Mouse (Mus musculus) ES-Bruce4 (cell line): Measurements from ENCODE around the gene Eci3. TPM values are rescaled to one million over a fixed set of nuclear protein-coding genes. Genes with fewer than 3 reads are reported as not detected.
"Not testable (repeated sequence)": the region's sequence is repeated elsewhere in the genome, so short reads cannot be mapped to it uniquely, and the experiment has no call there.

Experiments
- H3K27ac ChIP-seq: 2 replicates; pipeline ENCODE4 v1.5.1; 2012; ENCODE audit warnings: low read length, inconsistent platforms; ENCODE audit not compliant: insufficient read depth
- H3K27me3 ChIP-seq: 2 replicates; pipeline ENCODE4 v1.6.1; 2012; ENCODE audit warnings: mild to moderate bottlenecking, low read length, inconsistent platforms; ENCODE audit not compliant: control insufficient read depth, poor library complexity, insufficient read depth, severe bottlenecking
- H3K36me3 ChIP-seq: 2 replicates; pipeline ENCODE4 v1.6.1; 2012; ENCODE audit warnings: inconsistent platforms, mild to moderate bottlenecking, low read length, moderate library complexity; ENCODE audit not compliant: control insufficient read depth, poor library complexity, insufficient read depth, severe bottlenecking
- H3K4me1 ChIP-seq: one replicate; pipeline ENCODE4 v1.8.1; 2011; ENCODE audit warnings: low read length; ENCODE audit not compliant: control insufficient read depth, insufficient read depth
- H3K4me3 ChIP-seq: 2 replicates; pipeline ENCODE4 v1.5.1; 2011; ENCODE audit warnings: low read depth, mild to moderate bottlenecking, low read length
- H3K9ac ChIP-seq: 2 replicates; pipeline ENCODE4 v1.6.1; 2012; ENCODE audit warnings: low read depth, mild to moderate bottlenecking, inconsistent platforms; ENCODE audit not compliant: poor library complexity, severe bottlenecking
- H3K9me3 ChIP-seq: replicated peaks from 2 replicates; pipeline ENCODE4 v1.6.1; 2012; ENCODE audit warnings: mild to moderate bottlenecking, low read length, inconsistent platforms; ENCODE audit not compliant: control insufficient read depth, poor library complexity, insufficient read depth, severe bottlenecking
- CTCF ChIP-seq: IDR thresholded peaks from one replicate; pipeline ENCODE4 v1.8.1; 2011; ENCODE audit warnings: low read depth, low read length
- EP300 ChIP-seq: IDR thresholded peaks from 2 replicates; pipeline ENCODE4 v1.6.1; 2011; ENCODE audit warnings: low read depth, low read length; ENCODE audit not compliant: insufficient read depth
- POLR2A ChIP-seq: IDR thresholded peaks from one replicate; pipeline ENCODE4 v1.8.1; 2011; ENCODE audit warnings: low read length; ENCODE audit not compliant: insufficient read depth
- polyA plus RNA-seq: library from polyadenylated mRNA; stranded (reverse); fragments of >200 nt; gene quantifications from 2 replicates; pipeline ENCODE4 v1.2.4, GENCODE M21; 2011; ENCODE audit warnings: low read depth; ENCODE audit not compliant: missing spikeins, insufficient read depth, insufficient read length

Eci3 gene
- polyA plus RNA-seq, 1 experiment: not detected

DNA sequence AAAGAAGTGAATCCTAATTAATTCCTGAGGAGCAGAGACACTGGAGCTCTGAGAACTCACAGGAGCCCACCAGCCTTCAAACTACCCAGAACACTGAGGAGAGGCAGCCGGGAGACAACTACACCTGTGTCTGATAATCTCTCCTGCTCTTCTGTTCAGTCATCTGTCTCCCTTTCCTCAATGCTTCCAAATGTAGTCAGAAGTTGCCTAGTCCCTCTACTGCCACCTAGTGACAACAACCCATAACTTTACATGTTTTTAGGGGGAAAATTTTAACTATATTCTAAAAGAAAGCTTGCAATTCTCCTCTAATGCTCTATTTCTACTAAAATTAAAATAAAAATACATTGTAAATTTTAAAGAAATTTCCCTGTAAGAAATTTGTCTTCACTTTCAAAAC lies 9.5 kb upstream of the Eci3 start:
- Histone ChIP-seq H3K36me3 (peaks cover 7% of the 10 kb centered on the region), H3K27me3 (no peaks in the 10 kb centered on the region), H3K27ac (no peak overlapping the region), H3K4me1 (peaks cover 4% of the 10 kb centered on the region), H3K4me3 (no peak overlapping the region), H3K9ac (no peak overlapping the region), H3K9me3 (no peaks in the 10 kb centered on the region)
- TF ChIP-seq CTCF: no peak
- no peak for TF ChIP-seq EP300
- no peak for TF ChIP-seq POLR2A

DNA sequence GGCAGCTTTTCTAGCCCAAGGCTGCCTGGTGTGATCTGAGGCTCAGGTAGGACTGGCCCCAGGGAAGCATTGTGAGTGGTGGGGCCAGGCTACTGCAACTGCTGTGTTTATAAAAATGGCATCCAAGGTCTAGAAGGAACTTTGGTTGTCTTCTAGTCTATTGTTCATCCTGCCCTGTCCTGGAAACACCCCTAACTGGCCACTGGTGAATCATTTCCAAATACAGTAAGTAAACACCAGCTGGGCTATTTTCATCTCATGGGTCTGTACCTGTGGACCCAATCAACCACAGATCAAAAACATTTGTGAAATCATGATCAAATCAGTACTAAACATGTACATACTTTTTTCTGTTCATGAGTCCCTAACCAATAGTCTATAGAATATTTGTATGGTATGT lies 8.8 kb upstream of the Eci3 start:
- H3K4me3 ChIP-seq, H3K9me3 ChIP-seq, H3K4me1 ChIP-seq, H3K9ac ChIP-seq, H3K27me3 ChIP-seq, H3K36me3 ChIP-seq, H3K27ac ChIP-seq: not testable (repeated sequence)

- H3K27ac ChIP-seq, H3K4me3 ChIP-seq, H3K9ac ChIP-seq, H3K9me3 ChIP-seq, H3K4me1 ChIP-seq, H3K27me3 ChIP-seq, H3K36me3 ChIP-seq: not testable (repeated sequence)
Observed at GRCm38 (mm10) chr13:34965647-34966046, 2.0 kb upstream of the Eci3 start.

DNA sequence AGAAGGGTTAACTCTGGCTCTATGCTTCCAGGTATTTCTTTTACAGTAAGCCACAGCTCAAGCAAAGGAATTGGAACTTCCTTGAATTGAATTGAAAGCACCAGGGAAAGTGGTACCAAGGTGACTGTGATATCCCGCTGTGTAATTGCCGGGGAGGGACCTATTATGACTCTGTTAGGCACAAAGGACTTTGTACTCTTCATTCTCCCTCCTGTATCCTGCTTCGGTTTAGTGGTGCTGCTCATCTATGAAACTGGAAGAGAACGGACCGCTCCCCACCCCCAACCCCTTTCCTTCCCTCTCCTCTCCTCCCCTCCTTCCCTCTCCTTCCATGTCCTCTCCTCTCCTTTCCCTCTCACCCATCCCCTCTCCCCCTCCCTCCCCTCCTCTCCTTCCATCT lies 1.3 kb upstream of the Eci3 start:
- H3K9ac ChIP-seq: no peak overlapping the region
- no peak overlapping the region for H3K27ac ChIP-seq
- no peaks in the 10 kb centered on the region for H3K36me3 ChIP-seq
- no peaks in the 10 kb centered on the region for H3K4me1 ChIP-seq
- no peaks in the 10 kb centered on the region for H3K27me3 ChIP-seq
- H3K9me3 ChIP-seq: no peaks in the 10 kb centered on the region
- TF ChIP-seq EP300 (no peak), POLR2A (no peak), CTCF (no peak)
- H3K4me3 ChIP-seq: no peak overlapping the region

- Histone ChIP-seq H3K27me3 (no peaks in the 10 kb centered on the region), H3K27ac (no peak overlapping the region), H3K4me1 (no peaks in the 10 kb centered on the region), H3K9ac (no peak overlapping the region), H3K9me3 (peaks cover 1% of the 10 kb centered on the region; the same call in 1 of the 2 replicates), H3K36me3 (no peaks in the 10 kb centered on the region), H3K4me3 (no peak overlapping the region)
- TF ChIP-seq EP300 (no peak), POLR2A (no peak), CTCF (no peak)
Observed at GRCm38 (mm10) chr13:34964419-34964818, 809 bp upstream of the Eci3 start.

DNA sequence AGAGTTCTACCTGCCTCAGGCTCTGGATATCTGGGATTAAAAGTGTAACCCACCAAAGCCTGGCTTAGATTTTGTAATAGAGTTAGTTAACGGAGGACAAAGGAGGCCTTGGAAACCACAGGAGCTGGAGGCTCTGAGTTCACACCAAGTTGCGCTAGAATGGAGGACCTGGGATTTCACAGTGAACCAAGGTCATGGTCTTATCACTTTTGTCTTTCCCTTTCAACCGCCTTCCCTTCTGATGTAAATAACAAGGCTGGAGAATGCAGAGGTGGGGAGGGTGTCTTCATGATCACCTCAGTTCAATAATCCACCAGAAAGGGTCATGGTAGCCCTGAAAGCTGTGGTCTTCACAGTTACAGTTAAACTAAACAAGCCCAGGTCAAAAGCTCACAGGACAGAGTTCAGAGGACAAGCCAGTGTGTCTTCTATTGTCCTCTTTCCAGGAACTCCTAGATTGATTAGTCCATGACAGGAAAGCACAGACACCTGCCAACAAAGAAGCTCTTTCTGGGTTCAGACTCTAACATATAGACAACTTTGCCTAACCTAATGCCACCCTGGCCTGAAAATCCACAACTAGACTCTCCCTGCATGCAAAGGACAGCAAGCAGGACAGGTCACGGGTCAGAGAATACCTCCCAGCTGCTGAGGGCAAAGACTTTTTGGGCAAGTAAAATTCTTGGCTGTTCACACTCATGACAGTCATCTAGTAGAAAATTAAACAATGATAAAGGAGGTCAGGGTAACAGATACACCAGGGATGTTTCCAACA lies 2.4 kb downstream of the Eci3 start:
- H3K36me3 ChIP-seq: no peaks in the 10 kb centered on the region
- no peak overlapping the region for H3K9ac ChIP-seq
- no peak overlapping the region for H3K27ac ChIP-seq
- H3K4me1 ChIP-seq: no peaks in the 10 kb centered on the region
- no peak for TF ChIP-seq EP300
- TF ChIP-seq POLR2A: no peak
- TF ChIP-seq CTCF: no peak
- H3K9me3 ChIP-seq: peaks cover 5% of the 10 kb centered on the region; the same call in 1 of the 2 replicates
- no peak overlapping the region for H3K4me3 ChIP-seq
- no peaks in the 10 kb centered on the region for H3K27me3 ChIP-seq

DNA sequence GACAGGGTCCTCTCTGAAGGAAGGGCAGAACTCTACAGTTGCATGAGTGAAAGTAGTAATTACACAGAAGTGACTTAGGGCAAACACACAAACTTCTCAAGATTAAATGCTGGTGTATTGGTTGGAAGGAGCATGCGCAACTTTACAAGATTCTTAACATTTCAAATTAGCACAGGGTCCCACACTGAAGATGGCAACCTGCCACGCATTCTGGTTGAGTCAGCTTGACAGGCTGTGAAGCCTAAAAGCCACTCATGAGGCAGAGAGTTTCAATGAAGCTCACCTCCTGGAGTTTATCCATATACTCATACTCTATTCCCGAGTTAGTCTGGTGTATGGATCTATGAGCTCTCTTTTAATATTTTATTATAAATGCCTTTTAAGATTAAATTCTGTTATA lies 5.5 kb downstream of the Eci3 start:
- not testable (repeated sequence) for H3K4me3 ChIP-seq, H3K4me1 ChIP-seq, H3K27me3 ChIP-seq, H3K9me3 ChIP-seq, H3K9ac ChIP-seq, H3K27ac ChIP-seq, H3K36me3 ChIP-seq
